Mouse (Mus musculus): ENCODE results near the gene Ccno.
"Not testable (repeated sequence)": the region's sequence is repeated elsewhere in the genome, so short reads cannot be mapped to it uniquely, and the experiment has no call there.

Ccno gene

DNA sequence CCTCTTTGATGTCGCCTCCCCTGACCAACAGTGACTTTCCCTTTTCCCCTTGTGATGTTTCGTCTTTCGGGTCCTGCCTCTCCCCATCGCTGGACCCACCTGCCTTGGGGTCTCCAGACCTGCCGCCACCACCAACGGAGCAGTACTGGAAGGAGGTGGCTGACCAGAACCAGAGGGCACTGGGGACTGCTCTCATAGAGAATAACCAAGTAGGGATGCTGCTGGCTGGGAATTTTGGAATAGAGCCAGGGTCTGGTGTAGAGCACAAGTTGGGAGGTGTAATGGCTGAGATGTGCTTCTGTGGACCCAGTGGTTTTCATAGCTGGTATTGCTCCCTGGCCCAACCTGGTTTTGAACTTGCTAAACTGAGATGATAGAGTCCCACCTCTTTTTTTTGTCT, 9.8 kb downstream of the Ccno start:
- in situ Hi-C loops (cut with MboI; ENCODE audit: low pct_unique_long_range_greater_than_20kb in 1 of 2, low sequenced_read_pairs in 2 of 2, unreplicated experiment in 1 of 2) = no loop called here

DNA sequence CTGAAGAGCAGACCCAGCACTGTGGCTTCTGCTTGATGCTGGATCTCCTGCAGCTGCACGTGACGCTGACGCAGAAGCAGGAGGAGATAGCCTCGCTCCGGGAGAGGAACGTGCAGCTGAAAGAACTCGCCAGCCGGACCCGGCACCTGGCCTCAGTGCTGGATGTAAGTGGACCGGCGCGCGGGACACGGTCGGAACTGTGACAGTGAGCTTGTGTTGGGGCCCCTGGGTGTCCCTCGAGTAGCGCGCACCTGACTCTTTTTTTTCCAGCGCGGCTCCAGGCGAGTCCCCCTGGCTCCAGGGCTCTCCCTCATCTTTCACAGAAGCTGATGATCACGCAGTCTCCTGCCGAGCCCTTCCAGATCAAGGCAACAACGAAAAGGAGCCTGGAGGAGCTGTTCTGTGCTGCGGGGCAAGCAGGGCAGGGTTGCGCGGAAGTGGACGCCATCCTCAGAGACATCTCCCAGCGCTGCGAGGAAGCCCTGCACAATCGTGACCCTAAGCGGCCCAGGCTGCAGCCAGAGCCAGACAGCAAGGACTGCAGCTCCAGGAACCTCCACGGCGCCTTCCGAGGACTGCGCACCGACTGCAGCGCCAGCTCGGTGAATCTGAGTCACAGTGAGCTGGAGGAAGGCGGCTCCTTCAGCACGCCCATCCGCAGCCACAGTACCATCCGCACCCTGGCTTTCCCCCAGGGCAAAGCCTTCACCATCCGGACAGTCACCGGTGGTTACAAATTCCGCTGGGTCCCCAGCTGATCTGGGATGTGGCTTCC, 11.0 kb downstream of the Ccno start:
- in situ Hi-C loops (cut with MboI; ENCODE audit: low pct_unique_long_range_greater_than_20kb in 1 of 2, low sequenced_read_pairs in 2 of 2, unreplicated experiment in 1 of 2) = no loop called here

DNA sequence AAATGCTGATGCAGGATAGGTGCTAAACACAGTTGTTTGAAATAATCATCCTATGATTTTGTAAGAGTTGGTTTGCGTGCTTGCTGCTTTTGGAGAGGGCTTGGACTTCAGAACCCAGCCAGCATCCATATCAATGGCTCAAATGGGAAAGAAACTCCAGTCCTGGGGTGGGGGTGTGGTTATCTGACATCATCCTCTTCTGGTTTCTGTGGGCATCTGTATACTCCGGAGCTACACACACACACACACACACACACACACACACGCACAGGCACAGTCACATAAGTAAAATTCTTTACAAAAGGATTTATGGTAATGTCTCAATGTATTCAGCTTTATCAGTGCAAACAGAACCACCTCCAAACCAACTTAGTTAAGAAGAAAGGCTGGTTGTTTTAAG, 12.5 kb downstream of the Ccno start:
- in situ Hi-C loops (cut with MboI; ENCODE audit: low pct_unique_long_range_greater_than_20kb in 1 of 2, low sequenced_read_pairs in 2 of 2, unreplicated experiment in 1 of 2) = no loop called here

DNA sequence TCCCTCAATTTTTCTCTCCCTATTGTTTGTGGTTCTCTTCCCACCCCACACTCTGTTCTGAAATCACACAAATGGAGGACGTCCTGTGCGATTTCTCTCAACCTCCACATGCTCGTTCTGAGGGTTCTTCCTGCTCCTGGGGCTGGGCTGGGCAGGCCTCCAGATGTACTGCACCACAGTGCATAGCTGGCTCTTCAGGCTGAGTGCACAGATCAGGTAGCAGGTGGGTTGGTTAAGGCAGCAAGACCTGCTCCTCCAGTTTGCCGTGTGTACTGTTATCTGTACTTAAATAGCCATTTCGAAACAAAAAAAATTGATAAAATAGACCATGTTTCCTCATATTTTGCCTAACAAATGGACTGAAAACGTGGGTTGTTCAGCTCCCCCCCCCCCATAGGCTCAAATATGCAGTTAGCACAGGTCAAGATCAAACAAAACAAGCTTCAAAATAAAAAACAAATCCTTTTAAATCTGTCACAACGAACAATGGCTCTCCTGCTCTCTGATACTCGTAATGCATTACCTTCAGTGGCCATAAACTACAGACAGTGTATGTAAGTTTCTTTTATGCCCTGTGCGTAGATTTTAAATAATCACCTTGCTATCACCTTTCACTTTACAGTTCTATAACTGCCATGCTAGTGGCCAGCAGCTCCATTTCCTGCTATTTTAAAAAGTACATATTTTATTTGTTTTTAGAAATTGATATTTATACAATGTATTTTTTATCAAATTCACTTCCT, 13.1 kb downstream of the Ccno start:
- in situ Hi-C loops (cut with MboI; ENCODE audit: low pct_unique_long_range_greater_than_20kb in 1 of 2, low sequenced_read_pairs in 2 of 2, unreplicated experiment in 1 of 2) = no loop called here

DNA sequence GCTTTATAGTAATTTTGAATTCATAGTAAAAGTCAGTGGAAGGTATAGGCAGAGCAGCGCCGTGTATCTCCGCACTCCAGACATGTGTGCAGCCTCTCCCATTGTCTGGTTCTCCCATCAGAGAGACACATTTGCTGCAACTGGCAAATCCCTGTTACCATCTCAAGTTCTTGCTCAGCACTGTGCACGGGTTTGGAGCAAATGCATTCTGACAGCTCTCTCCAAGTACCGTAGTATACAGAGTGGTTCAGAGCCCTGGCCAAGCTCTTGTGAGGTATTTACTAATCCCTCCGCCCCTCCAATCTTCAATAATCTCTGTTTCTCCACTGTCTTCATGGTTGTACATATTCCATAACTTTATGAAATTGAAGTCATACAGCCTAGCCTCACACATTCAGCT, 25.1 kb downstream of the Ccno start:
- in situ Hi-C loops (cut with MboI; ENCODE audit: low pct_unique_long_range_greater_than_20kb in 1 of 2, low sequenced_read_pairs in 2 of 2, unreplicated experiment in 1 of 2) = no loop called here

DNA sequence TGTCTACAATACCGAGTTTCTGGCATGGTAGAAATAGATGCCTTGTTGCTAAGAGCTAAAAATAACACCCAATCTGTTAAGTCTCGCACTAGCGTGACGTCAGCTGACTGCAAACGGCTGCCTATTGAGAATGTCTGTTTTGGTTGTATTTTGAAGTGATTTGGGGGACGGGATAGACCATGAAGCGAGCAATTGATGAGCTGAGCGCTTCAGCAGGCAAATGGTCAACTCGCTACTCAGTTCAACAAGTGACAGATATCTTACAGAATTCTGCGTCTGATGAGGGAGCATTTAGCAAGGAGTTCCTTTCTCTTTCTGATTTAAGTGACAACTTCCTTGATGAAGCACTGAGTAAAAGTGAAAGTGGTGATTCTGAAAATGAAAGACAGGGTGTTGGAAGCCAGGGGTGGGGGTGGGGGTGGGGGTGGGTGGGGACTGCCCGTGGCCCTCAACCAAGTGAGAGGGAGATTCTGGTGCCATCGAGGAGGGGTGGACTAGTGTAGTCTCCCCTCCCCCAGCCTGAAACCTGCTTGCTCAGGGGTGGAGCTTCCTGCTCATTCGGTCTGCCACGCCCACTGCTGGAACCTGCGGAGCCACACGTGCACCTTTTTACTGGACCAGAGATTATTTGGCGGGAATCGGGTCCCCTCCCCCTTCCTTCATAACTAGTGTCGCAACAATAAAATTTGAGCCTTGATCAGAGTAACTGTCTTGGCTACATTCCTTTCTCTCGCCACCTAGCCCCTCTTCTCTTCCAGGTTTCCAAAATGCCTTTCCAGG, 25.8 kb downstream of the Ccno start:
- in situ Hi-C loops (cut with MboI; ENCODE audit: low pct_unique_long_range_greater_than_20kb in 1 of 2, low sequenced_read_pairs in 2 of 2, unreplicated experiment in 1 of 2) = not testable (repeated sequence)

DNA sequence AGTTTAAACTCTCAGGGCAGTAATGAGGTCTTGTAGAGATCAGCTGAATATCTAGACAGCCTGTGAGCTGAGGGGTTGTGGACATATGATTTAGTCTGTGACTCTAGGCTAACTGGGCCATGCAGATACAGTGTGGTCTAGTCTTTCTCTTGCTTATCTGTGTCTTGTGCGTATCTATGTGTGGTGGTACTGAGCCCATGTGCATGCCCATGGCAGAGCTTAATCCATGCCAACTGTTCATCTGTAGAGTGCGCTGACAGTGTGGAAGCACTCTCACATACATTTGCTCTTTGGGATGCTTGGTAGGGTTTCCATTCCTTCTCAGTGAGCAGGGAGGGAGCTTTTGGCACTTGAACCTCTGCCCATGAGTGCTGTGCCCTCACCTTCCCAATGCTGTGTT, 33.9 kb downstream of the Ccno start:
- in situ Hi-C loops (cut with MboI; ENCODE audit: low pct_unique_long_range_greater_than_20kb in 1 of 2, low sequenced_read_pairs in 2 of 2, unreplicated experiment in 1 of 2) = no loop called here

DNA sequence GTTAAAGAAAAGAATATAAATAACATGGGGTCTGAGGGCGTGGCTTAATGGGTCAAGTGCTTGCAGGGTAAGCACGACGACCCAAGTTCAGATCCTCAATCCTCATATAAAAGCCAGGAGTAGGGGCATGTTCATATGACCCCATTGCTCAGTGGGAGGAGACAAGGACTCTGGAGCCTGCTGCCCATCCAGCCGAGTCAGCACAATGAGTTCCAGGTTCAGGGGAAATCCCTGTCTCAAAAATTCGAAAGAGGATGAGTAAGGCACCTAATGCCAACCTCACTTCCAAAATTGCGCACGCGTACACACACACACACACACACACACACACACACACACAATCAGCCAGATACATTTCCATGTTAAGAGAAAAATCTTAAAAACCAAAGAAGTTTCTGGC, 34.9 kb downstream of the Ccno start:
- in situ Hi-C loops (cut with MboI; ENCODE audit: low pct_unique_long_range_greater_than_20kb in 1 of 2, low sequenced_read_pairs in 2 of 2, unreplicated experiment in 1 of 2) = no loop called here

DNA sequence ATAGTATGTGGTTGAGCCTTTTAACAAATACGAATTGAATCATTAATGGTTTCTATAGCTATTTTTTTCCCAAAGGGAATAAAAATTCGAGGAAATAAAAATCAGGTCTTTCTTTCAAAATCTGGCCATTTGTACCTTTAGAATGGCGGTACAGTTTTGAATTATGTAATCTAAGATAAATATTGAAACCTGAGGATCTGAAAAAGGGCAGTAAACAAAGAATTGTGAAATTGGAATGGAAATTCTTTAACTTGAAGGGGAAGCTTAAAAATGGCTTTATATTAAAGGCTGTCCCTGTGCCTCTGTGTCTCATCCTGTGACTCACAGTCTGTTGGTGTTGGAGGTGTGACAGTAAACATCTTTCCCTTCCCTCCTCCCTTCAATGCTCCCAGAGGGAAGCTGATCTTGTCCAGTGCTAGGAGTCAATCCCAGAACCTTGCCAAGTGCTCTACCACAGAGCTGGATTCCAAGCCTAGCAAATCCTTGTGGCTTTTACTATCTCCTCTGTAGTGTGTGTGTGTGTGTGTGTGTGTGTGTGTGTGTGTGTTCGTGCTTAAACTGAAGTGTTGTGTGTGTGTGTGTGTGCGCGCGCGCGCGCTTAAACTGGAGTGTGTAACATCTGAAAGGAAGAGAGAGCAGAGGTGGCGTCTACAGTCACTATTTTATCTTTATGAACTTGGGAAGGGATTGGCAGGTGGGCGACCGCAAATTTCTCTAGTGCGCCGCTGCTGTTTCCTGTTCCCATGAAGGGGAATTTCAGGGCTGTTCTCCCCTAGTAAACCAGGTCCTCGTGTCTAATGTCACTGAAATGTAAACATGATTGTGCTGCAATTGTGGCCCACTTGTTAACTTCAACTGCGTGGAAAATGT, 35.9 kb downstream of the Ccno start:
- in situ Hi-C loops (cut with MboI; ENCODE audit: low pct_unique_long_range_greater_than_20kb in 1 of 2, low sequenced_read_pairs in 2 of 2, unreplicated experiment in 1 of 2) = no loop called here

DNA sequence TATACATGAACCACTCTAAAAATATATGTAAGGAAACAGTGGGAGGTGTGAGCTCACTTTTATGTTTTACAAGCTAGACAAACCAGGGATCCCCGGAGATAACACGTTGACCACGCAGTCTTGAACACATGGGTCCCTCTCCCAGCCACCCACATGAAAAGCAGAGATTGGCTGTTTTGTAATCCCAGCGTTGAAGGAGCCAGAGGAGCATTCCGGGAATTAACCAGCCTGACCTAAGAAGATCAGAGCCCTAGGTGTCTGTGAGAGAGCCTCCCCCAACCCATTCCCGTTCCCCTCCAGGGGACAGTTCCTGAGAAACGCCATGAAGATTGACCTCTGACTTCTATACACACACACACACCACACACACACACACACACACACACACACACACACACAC, 43.7 kb downstream of the Ccno start:
- in situ Hi-C loops (cut with MboI; ENCODE audit: low pct_unique_long_range_greater_than_20kb in 1 of 2, low sequenced_read_pairs in 2 of 2, unreplicated experiment in 1 of 2) = loop anchor here in 1 of 2 experiments (5.0 to 10.0 kb wide), 2 partner anchors 44 to 367 kb away; partner anchors contain the start of genes Ccno and Slc38a9

DNA sequence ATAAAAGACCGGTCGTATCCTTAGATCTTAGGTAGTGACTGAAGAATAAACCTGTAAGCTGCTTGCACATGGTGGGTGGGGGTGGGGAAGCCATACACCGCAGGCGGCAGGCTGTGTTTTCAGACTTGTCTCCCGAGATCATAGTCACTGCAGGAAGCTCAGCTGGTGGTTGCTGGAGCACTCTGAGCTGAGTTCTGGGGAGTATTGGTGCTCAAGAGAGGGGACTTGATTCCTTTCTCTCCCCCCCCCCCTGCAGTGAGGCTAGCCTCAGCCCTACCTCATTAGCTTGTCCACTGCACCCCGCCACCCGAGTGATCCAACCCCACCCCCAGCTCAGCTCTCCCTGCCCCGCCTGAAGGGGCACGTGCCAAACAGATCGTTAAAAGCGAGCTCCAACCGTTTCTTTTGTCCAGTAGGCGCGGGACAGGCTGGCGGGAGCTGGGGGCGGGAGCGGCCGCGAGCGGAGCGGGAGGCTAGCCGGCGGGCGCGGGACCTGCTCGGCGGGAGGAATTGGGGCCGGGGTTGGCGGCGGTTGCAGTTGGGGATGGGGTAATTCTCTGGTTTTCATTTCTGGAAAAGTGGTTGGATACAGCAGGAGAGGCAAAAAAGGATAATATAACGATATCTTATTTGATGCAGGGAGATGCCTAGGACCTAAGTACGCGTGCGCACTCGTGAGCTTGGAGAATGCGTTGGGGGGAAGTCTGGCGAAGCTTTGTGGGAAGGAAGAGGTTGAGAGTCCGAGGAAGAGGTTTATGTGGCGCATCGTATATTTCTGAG, 44.4 kb downstream of the Ccno start:
- in situ Hi-C loops (cut with MboI; ENCODE audit: low pct_unique_long_range_greater_than_20kb in 1 of 2, low sequenced_read_pairs in 2 of 2, unreplicated experiment in 1 of 2) = loop anchor here in 1 of 2 experiments (5.0 to 10.0 kb wide), 2 partner anchors 45 to 367 kb away; partner anchors contain the start of genes Ccno and Slc38a9

DNA sequence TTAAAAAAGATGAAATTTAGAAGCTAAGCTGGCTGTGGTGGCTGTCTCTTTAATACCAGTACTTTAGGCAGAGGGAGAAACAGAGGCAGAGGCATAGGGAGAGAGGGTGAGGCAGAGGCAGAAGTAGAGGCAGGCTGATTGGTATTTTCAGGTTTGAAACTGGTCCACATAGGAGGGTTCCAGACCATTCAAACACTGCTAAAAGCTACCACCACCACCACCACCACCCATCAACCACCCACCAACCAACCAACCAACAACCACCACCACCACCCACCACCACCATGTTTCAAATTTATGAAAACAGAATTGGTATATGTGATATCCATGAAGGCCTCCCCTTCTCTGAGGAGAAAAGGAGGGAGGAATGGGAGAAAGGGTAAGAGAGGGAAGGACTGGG, 45.2 kb downstream of the Ccno start:
- in situ Hi-C loops (cut with MboI; ENCODE audit: low pct_unique_long_range_greater_than_20kb in 1 of 2, low sequenced_read_pairs in 2 of 2, unreplicated experiment in 1 of 2) = loop anchor here in 1 of 2 experiments (5.0 to 10.0 kb wide), 2 partner anchors 46 to 368 kb away; partner anchors contain the start of genes Ccno and Slc38a9

DNA sequence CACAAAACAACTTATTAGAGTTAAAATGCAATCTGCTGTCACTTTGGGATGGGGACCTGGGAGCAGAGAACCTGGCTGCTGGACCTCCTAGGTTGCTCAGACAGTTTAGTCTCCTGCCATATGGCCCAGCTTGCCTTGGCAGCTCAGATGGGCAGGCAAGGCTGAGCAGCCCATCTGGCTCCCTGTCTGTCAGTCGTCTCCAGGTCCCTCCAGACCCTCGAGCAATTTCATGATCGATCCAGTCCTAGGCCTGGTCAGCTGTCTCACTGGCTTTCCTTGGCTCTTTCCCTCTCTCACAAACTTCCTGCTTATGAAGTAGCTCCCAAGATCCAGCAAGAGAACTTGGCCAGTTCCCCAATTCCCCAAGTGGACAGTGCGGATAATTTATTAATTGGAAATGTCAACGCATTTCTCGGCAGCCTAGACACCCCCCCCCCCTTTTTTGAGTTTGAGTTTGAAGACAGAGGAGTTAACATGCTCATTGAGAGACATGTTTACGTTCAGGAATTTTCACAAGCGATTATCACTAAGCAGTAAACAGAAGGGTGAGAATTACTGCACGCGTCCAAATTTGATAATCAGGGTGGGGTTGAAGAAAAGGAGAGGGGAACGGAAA, 46.8 kb downstream of the Ccno start:
- in situ Hi-C loops (cut with MboI; ENCODE audit: low pct_unique_long_range_greater_than_20kb in 1 of 2, low sequenced_read_pairs in 2 of 2, unreplicated experiment in 1 of 2) = loop anchor here in 1 of 2 experiments (5.0 to 10.0 kb wide), 2 partner anchors 47 to 370 kb away; partner anchors contain the start of genes Ccno and Slc38a9

DNA sequence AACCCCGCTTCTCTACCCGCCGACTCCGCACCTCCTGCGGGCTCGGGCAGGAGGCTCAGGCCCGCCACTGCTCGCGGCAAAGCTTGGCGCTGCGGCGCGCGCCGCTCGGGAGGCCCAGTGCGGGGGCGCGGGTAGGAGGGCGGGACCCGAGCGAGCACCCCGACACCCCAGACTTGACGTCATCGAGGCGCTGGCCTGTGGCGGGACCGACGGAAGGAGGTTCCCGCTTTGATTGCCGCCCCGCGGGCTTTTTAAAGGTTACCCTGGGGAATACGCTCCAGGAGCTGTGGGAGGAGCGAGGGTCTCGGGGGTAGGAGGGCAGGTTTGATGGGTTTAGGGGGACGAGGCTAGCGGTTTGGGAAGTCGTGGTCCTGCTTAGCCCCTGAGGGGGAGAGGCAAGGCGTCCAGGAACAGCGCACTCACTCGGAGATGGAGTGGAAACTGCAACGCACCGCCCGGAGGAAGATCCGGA, 47.4 kb downstream of the Ccno start, which contains the start of gene Cdc20b:
TSS of gene Cdc20b (plus strand) at position 162 of the 472 bp plus-strand sequence.
- in situ Hi-C loops (cut with MboI; ENCODE audit: low pct_unique_long_range_greater_than_20kb in 1 of 2, low sequenced_read_pairs in 2 of 2, unreplicated experiment in 1 of 2) = loop anchor here (5.0 to 10.0 kb wide), 3 partner anchors 48 to 370 kb away; partner anchors contain the start of genes Ccno (in 1 of the 2) and Slc38a9 (in 1 of the 2)

DNA sequence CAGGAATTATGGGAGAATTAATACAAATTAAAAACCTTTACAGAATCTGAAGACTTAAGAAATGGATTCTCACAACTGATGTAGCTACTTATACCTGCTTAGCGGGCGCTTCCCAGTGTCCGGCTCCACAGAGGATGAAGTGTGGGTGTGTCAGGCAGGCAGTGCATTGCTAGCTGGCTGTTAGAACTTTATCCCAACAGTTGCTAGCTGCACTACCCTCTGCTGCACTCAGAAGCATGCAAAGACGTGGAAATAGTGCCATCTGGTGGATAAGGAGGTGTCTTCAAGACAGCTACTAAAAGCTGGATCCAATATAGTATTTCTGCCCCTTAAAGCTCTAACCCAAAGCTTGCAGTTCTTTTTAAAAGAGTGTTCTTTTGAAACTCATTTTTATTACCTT, 48.2 kb downstream of the Ccno start:
- in situ Hi-C loops (cut with MboI; ENCODE audit: low pct_unique_long_range_greater_than_20kb in 1 of 2, low sequenced_read_pairs in 2 of 2, unreplicated experiment in 1 of 2) = loop anchor here (5.0 to 10.0 kb wide), 2 partner anchors 369 to 371 kb away; partner anchors contain the start of gene Slc38a9 (in 1 of the 2)

Data from mouse embryonic stem cell (cell line).